Mouse (Mus musculus) E14TG2a.4 (cell line): ENCODE data around the gene A630001G21Rik.

ENCODE experiments used
- CTCF ChIP-seq: conservative IDR thresholded peaks from 2 replicates; pipeline ENCODE4 v1.5.1; 2014; ENCODE audit warnings: low read length
- POU5F1 ChIP-seq: IDR thresholded peaks from 2 replicates; pipeline ENCODE4 v1.6.1; 2014; ENCODE audit warnings: low read length, borderline replicate concordance

DNA sequence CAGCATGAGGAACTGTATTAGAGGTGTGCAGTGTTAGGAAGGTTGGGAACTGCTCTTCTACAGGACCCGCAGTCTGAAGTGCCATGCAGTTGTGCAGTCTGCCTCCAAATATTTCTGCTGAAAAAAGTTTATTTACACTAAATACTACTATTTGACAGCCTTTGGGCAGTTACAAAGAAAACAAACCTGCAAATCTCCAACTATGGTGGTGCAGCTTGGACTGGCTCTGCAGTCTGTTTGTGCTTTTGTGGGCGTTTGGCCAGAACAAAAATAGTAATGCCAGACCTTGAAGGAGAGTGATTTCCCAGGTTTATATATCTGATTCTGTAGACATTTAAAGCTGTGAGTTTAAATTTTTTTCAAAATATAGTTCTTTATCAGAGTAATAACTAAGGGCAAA lies 31.9 kb upstream of the A630001G21Rik start:
- TF ChIP-seq CTCF (no peak), POU5F1 (no peak)
